Mouse (Mus musculus) embryonic facial prominence, embryonic 10.5 days (tissue): Measurements from ENCODE around the gene Olfr573-ps1. TPM values are rescaled to one million over a fixed set of nuclear protein-coding genes. Genes with fewer than 3 reads are reported as not detected.

ENCODE experiments used
- DNase-seq: peaks from one replicate; pipeline ENCODE4 v3.0.0-alpha.2; 2017; ENCODE audit warnings: low spot score
- H3K27ac ChIP-seq: fragments of 300-500 bp; sonication (generic); replicated peaks from 2 replicates; pipeline ENCODE4 v1.5.1; 2016; ENCODE audit warnings: mild to moderate bottlenecking
- H3K27me3 ChIP-seq: fragments of 300-500 bp; sonication (generic); replicated peaks from 2 replicates; pipeline ENCODE4 v1.6.1; 2016; ENCODE audit warnings: low read depth, mild to moderate bottlenecking; ENCODE audit not compliant: poor library complexity, severe bottlenecking
- H3K36me3 ChIP-seq: fragments of 300-500 bp; sonication (generic); replicated peaks from 2 replicates; pipeline ENCODE4 v1.6.1; 2016; ENCODE audit warnings: mild to moderate bottlenecking, moderate library complexity
- H3K4me1 ChIP-seq: fragments of 300-500 bp; sonication (generic); 2 replicates; pipeline ENCODE4 v1.6.1; 2016
- H3K4me3 ChIP-seq: fragments of 300-500 bp; sonication (generic); 2 replicates; pipeline ENCODE4 v1.5.1; 2016; ENCODE audit warnings: mild to moderate bottlenecking, moderate library complexity
- H3K9me3 ChIP-seq: fragments of 300-500 bp; sonication (generic); 2 replicates; pipeline ENCODE4 v1.6.1; 2016; ENCODE audit warnings: mild to moderate bottlenecking
- WGBS: fragments of 180-500 bp; shearing (Covaris S2); methylation state at CpG from one replicate; pipeline ENCODE4 v1.1.7; 2016; 5-methylcytosine and 5-hydroxymethylcytosine counted together
- polyA plus RNA-seq: library from polyadenylated mRNA; unstranded; fragments of >200 nt; fragmentation: Nextera tagmentation; extraction: Ambion mirVana; gene quantifications from 2 replicates; pipeline ENCODE4 v1.2.1, GENCODE M21; 2016

The Olfr573-ps1 gene
- polyA plus RNA-seq, 1 experiment from 2014 or later, result not detected

- H3K9me3 ChIP-seq, result no peaks in the 10 kb centered on the region
- H3K27me3 ChIP-seq, result no peaks in the 10 kb centered on the region
- 54% methylated on average over 4 of the region's 4 CpGs for WGBS
- H3K4me3 ChIP-seq, result no peak within 1 kb of the TSS
- H3K27ac ChIP-seq, result no peak within 1 kb of the TSS
- H3K36me3 ChIP-seq, result no peaks in the 10 kb centered on the region
- DNase-seq, result no peak
- H3K4me1 ChIP-seq, result no peaks in the 10 kb centered on the region
Measured at GRCm38 (mm10) chr7:102917032-102917875, 25.1 kb downstream of the Olfr573-ps1 start, which contains the start of gene Olfr571. TSS of gene Olfr571 (minus strand) at chr7:102917536.

GRCm38 (mm10) chr7:102916405-102916804 is 26.0 kb downstream of the Olfr573-ps1 start:
- Histone ChIP-seq H3K4me3 (no peak overlapping the region), H3K27ac (no peak overlapping the region), H3K36me3 (no peaks in the 10 kb centered on the region), H3K27me3 (no peaks in the 10 kb centered on the region), H3K9me3 (no peaks in the 10 kb centered on the region), H3K4me1 (no peaks in the 10 kb centered on the region)
- WGBS, result 72% methylated on average over 5 of the region's 5 CpGs
- DNase-seq, result no peak

- WGBS, result 58% methylated on average over 1 of the region's 1 CpGs
- Histone ChIP-seq H3K4me3 (no peak overlapping the region), H3K36me3 (no peaks in the 10 kb centered on the region), H3K27ac (no peak overlapping the region), H3K9me3 (no peaks in the 10 kb centered on the region), H3K4me1 (no peaks in the 10 kb centered on the region), H3K27me3 (no peaks in the 10 kb centered on the region)
- DNase-seq, result no peak
Measured at GRCm38 (mm10) chr7:102915261-102915660, 27.1 kb downstream of the Olfr573-ps1 start.

Other genes with a start within 250 kb of the Olfr573-ps1 start
- gene Olfr557, start 246.7 kb downstream of the Olfr573-ps1 start, polyA plus RNA-seq, result not detected in 2 replicates
- 0.09 TPM in 1 of 2 replicates, not detected in the other for gene Olfr558, start 240.4 kb downstream of the Olfr573-ps1 start, polyA plus RNA-seq
- gene Olfr33, start 223.5 kb downstream of the Olfr573-ps1 start, polyA plus RNA-seq, result not detected in 2 replicates
- gene Olfr559, start 215.1 kb downstream of the Olfr573-ps1 start, polyA plus RNA-seq, result not detected in 2 replicates
- gene Olfr560, start 183.2 kb downstream of the Olfr573-ps1 start, polyA plus RNA-seq, result not detected in 2 replicates
- not detected in 2 replicates for gene Olfr78, start 183.1 kb downstream of the Olfr573-ps1 start, polyA plus RNA-seq
- not detected in 2 replicates for gene Olfr561, start 171.4 kb downstream of the Olfr573-ps1 start, polyA plus RNA-seq
- gene Olfr564, start 139.1 kb downstream of the Olfr573-ps1 start, polyA plus RNA-seq, result not detected in 2 replicates
- gene Olfr566, start 83.8 kb downstream of the Olfr573-ps1 start, polyA plus RNA-seq, result not detected in 2 replicates
- gene Olfr568, start 65.5 kb downstream of the Olfr573-ps1 start, polyA plus RNA-seq, result not detected in 2 replicates
- gene Olfr569, start 51.7 kb downstream of the Olfr573-ps1 start, polyA plus RNA-seq, result not detected in 2 replicates
- gene Olfr570, start 48.0 kb downstream of the Olfr573-ps1 start, polyA plus RNA-seq, result not detected in 2 replicates
- 0.07 TPM in 1 of 2 replicates, not detected in the other for gene Olfr571, start 25.0 kb downstream of the Olfr573-ps1 start, polyA plus RNA-seq
- gene Olfr572, start 18.2 kb downstream of the Olfr573-ps1 start, polyA plus RNA-seq, result not detected in 2 replicates
- not detected in 2 replicates for gene Olfr574, start 5.9 kb upstream of the Olfr573-ps1 start, polyA plus RNA-seq
- gene Olfr575, start 16.2 kb upstream of the Olfr573-ps1 start, polyA plus RNA-seq, result not detected in 2 replicates
- not detected in 2 replicates for gene Olfr576, start 20.1 kb upstream of the Olfr573-ps1 start, polyA plus RNA-seq
- not detected in 2 replicates for gene Olfr577, start 33.4 kb upstream of the Olfr573-ps1 start, polyA plus RNA-seq
- gene Olfr578, start 46.7 kb upstream of the Olfr573-ps1 start, polyA plus RNA-seq, result not detected in 2 replicates
- gene Olfr582, start 95.4 kb upstream of the Olfr573-ps1 start, polyA plus RNA-seq, result not detected in 2 replicates
- gene Olfr583, start 108.7 kb upstream of the Olfr573-ps1 start, polyA plus RNA-seq, result not detected in 2 replicates
- not detected in 2 replicates for gene Olfr584, start 139.3 kb upstream of the Olfr573-ps1 start, polyA plus RNA-seq
- not detected in 2 replicates for gene Olfr585, start 155.1 kb upstream of the Olfr573-ps1 start, polyA plus RNA-seq
- gene Olfr586, start 183.1 kb upstream of the Olfr573-ps1 start, polyA plus RNA-seq, result not detected in 2 replicates
- gene Olfr588-ps1, start 198.3 kb upstream of the Olfr573-ps1 start, polyA plus RNA-seq, result not detected in 2 replicates
- gene Olfr589, start 213.8 kb upstream of the Olfr573-ps1 start, polyA plus RNA-seq, result not detected in 2 replicates
- gene Olfr591, start 235.8 kb upstream of the Olfr573-ps1 start, polyA plus RNA-seq, result not detected in 2 replicates
- not detected in 2 replicates for gene Olfr592, start 242.2 kb upstream of the Olfr573-ps1 start, polyA plus RNA-seq